ENCODE assay signal across 18 mouse cellular contexts in genomic region chr2:120051405-120051804, GRCm38 (mm10). TPM values are rescaled to one million over a fixed set of nuclear protein-coding genes. Genes with fewer than 3 reads are reported as not detected.
"Had no signal": no experiment of that assay in that cellular context is flagged by ENCODE, and none has a peak within 500 bp of the region (broad histone marks: within the 10 kb centered on the region; RNA-seq: fewer than 3 reads in every experiment).

No protein-coding gene starts in this region.

- H3K9me3 ChIP-seq: lung, embryonic 15.5 days; megakaryocyte, embryonic 14.5 days; midbrain, embryonic 13.5 days; midbrain, embryonic 15.5 days; neural tube, embryonic 12.5 days; stomach, embryonic 15.5 days had no signal

- H3K4me3 ChIP-seq: lung, embryonic 15.5 days; megakaryocyte, embryonic 14.5 days; midbrain, embryonic 13.5 days; midbrain, embryonic 15.5 days; neural tube, embryonic 12.5 days; stomach, embryonic 15.5 days had no signal

- H3K9ac ChIP-seq: liver, postnatal 0 days; lung, embryonic 15.5 days; midbrain, embryonic 13.5 days; midbrain, embryonic 15.5 days; neural tube, embryonic 12.5 days; stomach, embryonic 15.5 days had no signal

- H3K4me2 ChIP-seq: lung, embryonic 15.5 days; midbrain, embryonic 11.5 days; midbrain, embryonic 13.5 days; midbrain, embryonic 15.5 days; neural tube, embryonic 12.5 days; stomach, embryonic 15.5 days had no signal

- H3K27ac ChIP-seq: lung, embryonic 15.5 days; macrophage; midbrain, embryonic 13.5 days; midbrain, embryonic 15.5 days; neural tube, embryonic 12.5 days; stomach, embryonic 15.5 days; stomach, postnatal 0 days had no signal

- H3K36me3 ChIP-seq: lung, embryonic 15.5 days; midbrain, embryonic 13.5 days; midbrain, embryonic 15.5 days; neural tube, embryonic 12.5 days; stomach, embryonic 15.5 days had no signal

- ATAC-seq: liver, postnatal 0 days; lung, postnatal 0 days; midbrain, embryonic 13.5 days; midbrain, embryonic 15.5 days had no signal

- H3K27me3 ChIP-seq: lung, embryonic 15.5 days; midbrain, embryonic 13.5 days; midbrain, embryonic 15.5 days; neural tube, embryonic 12.5 days; stomach, embryonic 15.5 days had no signal

- DNase-seq: liver, postnatal 0 days; lung, adult 2 months; lung, postnatal 14 days; lung, postnatal 36 days; right cerebral cortex, postnatal 14 days; thymus, adult 2 months; thymus, postnatal 25 days; thymus, postnatal 4 days had no signal

- H3K4me1 ChIP-seq: lung, embryonic 15.5 days; megakaryocyte, embryonic 14.5 days; midbrain, embryonic 15.5 days had no signal

RNA-seq across cellular contexts. Expression of gene Gm28042, which starts 24.1 kb away (rescaled TPM):
- polyA plus RNA-seq: macrophage had no signal
